Mouse (Mus musculus) c-Kit-positive CD71-positive TER-119-negative erythroid progenitor cells, embryonic 14.5 days (primary cell): ENCODE data around the gene Trat1.

Experiments
- DNase-seq: peaks from one replicate; pipeline ENCODE4 v3.0.0-alpha.2; 2013; ENCODE audit warnings: low read depth

Trat1 gene

GRCm38 (mm10) chr16:48771971-48772445, at the start of gene Trat1:
TSS of gene Trat1 (minus strand) at chr16:48772021.
- no peak for DNase-seq

GRCm38 (mm10) chr16:48818524-48818923, 46.7 kb upstream of the Trat1 start:
- DNase-seq: no peak

- DNase-seq: no peak
Observed at GRCm38 (mm10) chr16:48816695-48817094, 44.9 kb upstream of the Trat1 start, which contains the start of gene Retnlb. TSS of gene Retnlb (plus strand) at chr16:48816856.

- no peak for DNase-seq
Observed at GRCm38 (mm10) chr16:48811881-48812436, 40.1 kb upstream of the Trat1 start.

GRCm38 (mm10) chr16:48809374-48809773, 37.6 kb upstream of the Trat1 start:
- no peak for DNase-seq

- DNase-seq: no peak
Observed at GRCm38 (mm10) chr16:48806521-48806920, 34.7 kb upstream of the Trat1 start.

- DNase-seq: no peak
Observed at GRCm38 (mm10) chr16:48805412-48805811, 33.6 kb upstream of the Trat1 start.

GRCm38 (mm10) chr16:48800906-48801305, 29.1 kb upstream of the Trat1 start:
- DNase-seq: no peak

- no peak for DNase-seq
Observed at GRCm38 (mm10) chr16:48799470-48799869, 27.6 kb upstream of the Trat1 start.

- no peak for DNase-seq
Observed at GRCm38 (mm10) chr16:48798285-48798684, 26.5 kb upstream of the Trat1 start.

GRCm38 (mm10) chr16:48788704-48789185, 16.9 kb upstream of the Trat1 start:
- DNase-seq: no peak

- no peak for DNase-seq
Observed at GRCm38 (mm10) chr16:48786258-48786657, 14.4 kb upstream of the Trat1 start.

GRCm38 (mm10) chr16:48777254-48777653, 5.4 kb upstream of the Trat1 start:
- DNase-seq: no peak

GRCm38 (mm10) chr16:48769183-48769582, 2.6 kb downstream of the Trat1 start:
- DNase-seq: no peak

GRCm38 (mm10) chr16:48760643-48761481, 11.0 kb downstream of the Trat1 start:
- DNase-seq: no peak

GRCm38 (mm10) chr16:48750145-48750827, 21.5 kb downstream of the Trat1 start:
- DNase-seq: no peak

GRCm38 (mm10) chr16:48745418-48745817, 26.4 kb downstream of the Trat1 start:
- no peak for DNase-seq

GRCm38 (mm10) chr16:48745011-48745410, 26.8 kb downstream of the Trat1 start:
- DNase-seq: no peak

- DNase-seq: no peak
Observed at GRCm38 (mm10) chr16:48741549-48741948, 30.3 kb downstream of the Trat1 start.

- no peak for DNase-seq
Observed at GRCm38 (mm10) chr16:48739974-48740373, 31.8 kb downstream of the Trat1 start.

- no peak for DNase-seq
Observed at GRCm38 (mm10) chr16:48738429-48738828, 33.4 kb downstream of the Trat1 start.

GRCm38 (mm10) chr16:48736890-48737289, 34.9 kb downstream of the Trat1 start:
- no peak for DNase-seq

GRCm38 (mm10) chr16:48720259-48720658, 51.6 kb downstream of the Trat1 start:
- no peak for DNase-seq
